Mouse (Mus musculus): ENCODE data around the gene Cog8. TPM values are rescaled to one million over a fixed set of nuclear protein-coding genes. Genes with fewer than 3 reads are reported as not detected.

Cog8 gene
- total and polyA plus RNA-seq, 3 experiments = 27.0 to 27.2 TPM; not detected in 1

DNA sequence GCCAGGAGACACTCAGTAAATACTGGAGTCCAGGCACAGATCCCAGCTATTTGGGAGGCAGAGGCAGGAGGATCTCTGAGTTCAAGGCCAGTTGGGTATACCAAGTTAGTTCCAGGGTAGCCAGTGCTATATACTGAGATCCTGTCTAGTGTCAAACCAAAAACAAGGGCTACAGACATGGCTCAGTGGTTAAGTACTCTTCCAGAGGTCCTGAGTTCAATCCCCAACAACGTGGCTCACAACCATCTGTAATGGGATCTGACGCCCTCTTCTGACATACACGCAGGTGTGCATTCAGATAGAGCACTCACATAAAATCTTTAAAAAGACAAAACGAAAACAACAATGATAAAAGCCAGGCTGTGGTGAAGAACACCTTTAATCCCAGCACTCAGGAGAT lies 7.0 kb downstream of the Cog8 start:
- Histone ChIP-seq H3K9ac (ENCODE audit: control insufficient read depth, low read depth, low read length, poor library complexity, severe bottlenecking) (no peak overlapping the region), H3K9me3 (replicated peaks; ENCODE audit: insufficient read depth, low read length) (no peaks in the 10 kb centered on the region), H3K4me3 (ENCODE audit: control insufficient read depth in 1 of 2, insufficient read depth in 1 of 2, low read depth in 2 of 2, low read length in 2 of 2) (peak overlapping the region in 1 of 2 experiments; percentile 89; a peak in 2 of 4 replicates), H3K27me3 (ENCODE audit: control insufficient read depth in 1 of 2, insufficient read depth in 2 of 2, low read length in 2 of 2) (no peaks in the 10 kb centered on the region), H3K36me3 (ENCODE audit: control insufficient read depth in 1 of 2, insufficient read depth in 2 of 2, low read length in 2 of 2) (peaks cover 10 to 14% of the 10 kb centered on the region in 2 experiments), H3K27ac (ENCODE audit: control insufficient read depth, low read depth, low read length) (no peak overlapping the region), H3K4me1 (ENCODE audit: control insufficient read depth in 1 of 2, insufficient read depth in 2 of 2, low read length in 2 of 2) (peaks cover 0 to 6% of the 10 kb centered on the region in 2 experiments; a peak in 3 of 4 replicates), H3K79me2 (ENCODE audit: control insufficient read depth, insufficient read depth, low read length, poor library complexity) (peaks cover 32% of the 10 kb centered on the region)
- TF ChIP-seq POLR2A (IDR thresholded peaks at IDR 0.05; ENCODE audit: control insufficient read depth in 1 of 2, insufficient read depth in 1 of 2, low read depth in 1 of 2, low read length in 2 of 2, poor library complexity in 1 of 2) (no peak), ELF1 (IDR thresholded peaks at IDR 0.05; ENCODE audit: low read depth, low read length) (no peak), SMC3 (IDR thresholded peaks at IDR 0.05; ENCODE audit: low read depth, low read length) (no peak), MEF2A (IDR thresholded peaks at IDR 0.05; ENCODE audit: extremely low read depth, insufficient replicate concordance, low read depth, low read length, poor library complexity, severe bottlenecking) (no peak), GABPA (IDR thresholded peaks at IDR 0.05; ENCODE audit: low read depth, low read length) (no peak), EP300 (IDR thresholded peaks at IDR 0.05; ENCODE audit: low read depth in 1 of 2, low read length in 2 of 2) (no peak), E2F4 (IDR thresholded peaks at IDR 0.05; ENCODE audit: borderline replicate concordance, low read depth, low read length) (no peak), CTCF (IDR thresholded peaks at IDR 0.05 in 2 of 3, conservative IDR thresholded peaks at IDR 0.05 in 1 of 3; ENCODE audit: control insufficient read depth in 1 of 3, insufficient read depth in 1 of 3, low read depth in 2 of 3, low read length in 3 of 3, poor library complexity in 1 of 3, severe bottlenecking in 1 of 3) (no peak; a peak in 1 of 6 replicates), ZMIZ1 (IDR thresholded peaks at IDR 0.05; ENCODE audit: low read depth, low read length) (no peak), NRF1 (IDR thresholded peaks at IDR 0.05; ENCODE audit: insufficient read depth, low read depth, low read length, poor library complexity, severe bottlenecking) (no peak), MXI1 (IDR thresholded peaks at IDR 0.05; ENCODE audit: low read depth, low read length) (no peak), ZNF384 (IDR thresholded peaks at IDR 0.05; ENCODE audit: low read depth, low read length) (no peak), ZC3H11A (IDR thresholded peaks at IDR 0.05; ENCODE audit: low read depth, low read length) (no peak), MYB (IDR thresholded peaks at IDR 0.05; ENCODE audit: low read depth, low read length) (no peak), MAFK (IDR thresholded peaks at IDR 0.05; ENCODE audit: borderline replicate concordance, low read depth, low read length) (no peak)
- no peak for DNase-seq (ENCODE audit: low read depth, low spot score)

DNA sequence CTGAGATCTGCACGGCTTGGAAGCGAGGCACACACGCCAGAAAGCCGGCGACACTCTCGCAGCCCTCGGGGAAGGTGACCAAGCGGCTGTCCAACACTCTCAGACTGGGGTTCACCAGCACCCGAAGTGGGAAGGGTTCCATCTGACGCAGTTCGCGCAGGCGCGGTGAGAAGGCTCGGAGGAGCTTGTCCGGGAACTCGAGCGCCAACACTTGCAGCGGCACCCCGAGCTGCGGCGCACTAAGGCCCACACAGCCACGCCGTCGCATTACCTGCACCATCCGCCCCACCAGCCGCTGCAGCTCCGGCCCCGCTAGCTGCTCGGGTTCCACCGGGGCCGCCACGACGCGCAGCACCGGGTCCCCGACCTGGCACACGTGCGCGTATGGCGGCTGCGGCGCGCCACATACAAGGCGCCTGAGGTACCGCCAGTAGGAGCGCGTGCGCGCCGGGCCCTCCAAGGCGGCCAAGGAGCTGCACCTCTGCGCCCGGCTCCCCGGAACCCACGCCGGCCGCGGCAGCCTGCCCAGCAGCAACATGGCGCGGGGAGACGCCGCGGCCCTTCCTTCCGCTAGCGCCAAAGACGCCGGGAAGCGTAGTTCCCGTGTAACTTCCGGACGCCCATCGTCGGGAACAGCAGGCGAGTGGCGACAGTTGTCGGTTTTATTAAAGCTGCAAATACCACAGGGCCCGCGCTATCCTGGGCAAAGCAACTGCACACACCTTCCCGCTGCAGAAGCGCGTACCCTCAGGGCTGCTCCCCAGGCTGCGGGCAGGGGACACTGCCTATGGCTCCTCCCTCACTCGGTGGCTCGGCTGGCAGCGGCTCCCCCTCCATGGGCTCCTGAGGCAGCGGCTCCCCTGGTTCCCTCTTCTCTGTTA lies 8.2 kb downstream of the Cog8 start, which contains the start of gene Pdf:
TSS of gene Pdf (minus strand) at position 554 of the 881 bp plus-strand sequence.
- Histone ChIP-seq H3K27me3 (ENCODE audit: control insufficient read depth in 1 of 2, insufficient read depth in 2 of 2, low read length in 2 of 2) (no peaks in the 10 kb centered on the region), H3K79me2 (ENCODE audit: control insufficient read depth, insufficient read depth, low read length, poor library complexity) (peaks cover 27% of the 10 kb centered on the region), H3K27ac (ENCODE audit: control insufficient read depth, low read depth, low read length) (peak within 1 kb of the TSS; percentile 92), H3K9me3 (replicated peaks; ENCODE audit: insufficient read depth, low read length) (no peaks in the 10 kb centered on the region), H3K9ac (ENCODE audit: control insufficient read depth, low read depth, low read length, poor library complexity, severe bottlenecking) (peak within 1 kb of the TSS; percentile 95), H3K36me3 (ENCODE audit: control insufficient read depth in 1 of 2, insufficient read depth in 2 of 2, low read length in 2 of 2) (peaks cover 14% of the 10 kb centered on the region in 2 experiments), H3K4me1 (ENCODE audit: control insufficient read depth in 1 of 2, insufficient read depth in 2 of 2, low read length in 2 of 2) (peaks cover 0 to 6% of the 10 kb centered on the region in 2 experiments; a peak in 2 of 4 replicates), H3K4me3 (ENCODE audit: control insufficient read depth in 1 of 2, insufficient read depth in 1 of 2, low read depth in 2 of 2, low read length in 2 of 2) (peak within 1 kb of the TSS; percentile 89 to 98)
- peak; percentile 87 for DNase-seq (ENCODE audit: low read depth, low spot score)
- TF ChIP-seq NELFE (IDR thresholded peaks at IDR 0.05; ENCODE audit: low read depth, low read length) = peak; percentile 59; the same call in 1 of the 2 replicates
- TF ChIP-seq POLR2A (IDR thresholded peaks at IDR 0.05; ENCODE audit: control insufficient read depth in 1 of 2, insufficient read depth in 1 of 2, low read depth in 1 of 2, low read length in 2 of 2, poor library complexity in 1 of 2) = peak; percentile 73 to 81; a peak in 3 of 4 replicates
- TF ChIP-seq MYC (IDR thresholded peaks at IDR 0.05; ENCODE audit: low read depth, low read length) = peak; percentile 68
- TF ChIP-seq MAX (IDR thresholded peaks at IDR 0.05; ENCODE audit: low read length) = peak; percentile 59
- TF ChIP-seq KAT2A (conservative IDR thresholded peaks at IDR 0.05; ENCODE audit: low read depth, low read length) = no peak; the same call in 1 of the 2 replicates
- TF ChIP-seq TCF12 (IDR thresholded peaks at IDR 0.05; ENCODE audit: low read depth, low read length) = peak; percentile 50
- no peak; the same call in none of the 2 replicates for TF ChIP-seq MXI1 (IDR thresholded peaks at IDR 0.05; ENCODE audit: low read depth, low read length)
- peak; percentile 87 for TF ChIP-seq HCFC1 (IDR thresholded peaks at IDR 0.05; ENCODE audit: low read depth, low read length)
- TF ChIP-seq POLR2AphosphoS5 (IDR thresholded peaks at IDR 0.05; ENCODE audit: borderline replicate concordance, low read depth, low read length) = no peak
- peak; percentile 82 for TF ChIP-seq ELF1 (IDR thresholded peaks at IDR 0.05; ENCODE audit: low read depth, low read length)
- peak; percentile 76 for TF ChIP-seq NRF1 (IDR thresholded peaks at IDR 0.05; ENCODE audit: insufficient read depth, low read depth, low read length, poor library complexity, severe bottlenecking)
- no peak for TF ChIP-seq USF1 (IDR thresholded peaks at IDR 0.05; ENCODE audit: low read depth, low read length)
- peak; percentile 81 for TF ChIP-seq POLR2AphosphoS2 (IDR thresholded peaks at IDR 0.05; ENCODE audit: low read length)
- peak; percentile 71 for TF ChIP-seq ZMIZ1 (IDR thresholded peaks at IDR 0.05; ENCODE audit: low read depth, low read length)

Measured in MEL (cell line).